Mouse (Mus musculus) ovary, adult 18-20 months (tissue): ENCODE measurements at regions not wholly inside any gene's neighbourhood (a gene's known extent, or its start where the extent isn't known, plus 50 kb on each side); places are given as distances from the start of the nearest gene placed in this dataset.
"Not testable (repeated sequence)": the region's sequence is repeated elsewhere in the genome, so short reads cannot be mapped to it uniquely, and the experiment has no call there.

Experiments
- DNase-seq: peaks from one replicate; pipeline ENCODE4 v3.0.0; 2022; ENCODE audit warnings: low spot score, mixed read lengths

- DNase-seq: not testable (repeated sequence)
Observed at GRCm38 (mm10) chr5:68428822-68429548, 397.4 kb downstream of the Grxcr1 start.

DNA sequence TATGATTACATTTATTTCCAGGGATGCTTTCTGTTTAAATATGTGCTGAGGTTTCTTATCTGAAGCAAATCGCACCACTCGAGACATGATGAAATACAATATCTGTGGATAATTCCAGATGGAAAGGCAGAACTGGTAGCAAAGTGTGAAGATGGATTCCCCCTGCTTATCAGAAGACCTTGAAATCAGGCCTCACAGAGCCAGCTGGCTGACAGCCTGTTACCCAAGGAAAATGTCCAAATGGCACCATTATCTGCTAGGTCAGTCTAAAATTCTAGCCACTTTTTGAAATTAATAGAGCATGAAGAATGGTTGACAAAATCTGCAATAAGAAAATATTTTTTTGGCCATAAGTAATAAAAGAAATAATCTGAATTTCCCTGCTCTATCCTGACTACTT lies 438.5 kb downstream of the Grxcr1 start:
- peak; percentile 4 for DNase-seq

DNA sequence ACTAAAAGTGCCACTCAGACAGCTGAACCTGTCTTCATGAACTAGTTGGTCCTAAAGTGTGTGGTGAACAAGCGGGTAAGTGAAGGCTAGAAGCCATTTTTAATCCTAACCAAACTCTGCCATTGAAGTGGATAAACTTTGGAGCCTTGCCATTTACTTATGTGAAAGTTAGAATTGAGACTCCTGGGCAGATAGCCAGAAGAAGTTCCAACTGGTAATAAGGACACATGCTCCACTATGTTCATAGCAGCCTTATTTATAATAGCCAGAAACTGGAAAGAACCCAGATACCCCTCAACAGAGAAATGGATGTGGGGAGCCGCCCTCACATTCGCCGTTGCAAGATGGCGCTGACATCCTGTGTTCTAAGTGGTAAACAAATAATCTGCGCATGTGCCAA lies 439.7 kb downstream of the Grxcr1 start:
- DNase-seq: not testable (repeated sequence)
